Mouse (Mus musculus) gastrocnemius, adult 2 months (tissue): ENCODE results near the gene Proca1. TPM values are rescaled to one million over a fixed set of nuclear protein-coding genes. Genes with fewer than 3 reads are reported as not detected.

Experiments used
- DNase-seq: peaks from one replicate; pipeline ENCODE4 v3.0.0; 2022
- H3K27ac ChIP-seq: fragments of 200-600 bp; 2 replicates; pipeline ENCODE4 v1.8.1; 2022; ENCODE audit warnings: mild to moderate bottlenecking
- H3K4me3 ChIP-seq: fragments of 200-600 bp; 2 replicates; pipeline ENCODE4 v1.8.1; 2022; ENCODE audit warnings: mild to moderate bottlenecking, moderate library complexity
- CTCF ChIP-seq: fragments of 200-600 bp; IDR thresholded peaks from 2 replicates; pipeline ENCODE4 v1.8.1; 2022; ENCODE audit warnings: antibody characterized with exemption, mild to moderate bottlenecking, moderate library complexity
- intact Hi-C: fragments of 180-260 bp; cut with DNase I; formaldehyde crosslinking; loops from one replicate; pipeline ENCODE4 v1.15.1; 2025
- total RNA-seq, 2 experiments: library from RNA; stranded (reverse); gene quantifications; 2 replicates each; pipeline ENCODE4 v1.2.3; 2021

Proca1 gene
- total RNA-seq, 2 experiments from 2014 or later, result 0.81 TPM; not detected in 1

GRCm38 (mm10) chr11:78190041-78190440, 3.2 kb upstream of the Proca1 start:
- peak overlapping the region; percentile 85; the same call in 1 of the 2 replicates for H3K27ac ChIP-seq
- intact Hi-C loops, result no loop called here
- DNase-seq, result no peak
- TF ChIP-seq CTCF, result no peak
- peak overlapping the region; percentile 85; the same call in 1 of the 2 replicates for H3K4me3 ChIP-seq

GRCm38 (mm10) chr11:78194411-78195100, 1.4 kb downstream of the Proca1 start:
- peak; percentile 84 for DNase-seq
- Histone ChIP-seq H3K27ac (peak overlapping the region; percentile 71), H3K4me3 (peak overlapping the region; percentile 75)
- no peak for TF ChIP-seq CTCF
- intact Hi-C loops, result no loop called here

GRCm38 (mm10) chr11:78195101-78195863, 2.1 kb downstream of the Proca1 start:
- peak overlapping the region; percentile 71 for H3K27ac ChIP-seq
- intact Hi-C loops, result no loop called here
- TF ChIP-seq CTCF, result no peak
- no peak for DNase-seq
- peak overlapping the region; percentile 75 for H3K4me3 ChIP-seq

- TF ChIP-seq CTCF, result no peak
- no peak overlapping the region for H3K4me3 ChIP-seq
- no peak for DNase-seq
- H3K27ac ChIP-seq, result no peak overlapping the region
- intact Hi-C loops, result no loop called here
These were observed 9.2 kb downstream of the Proca1 start for GRCm38 (mm10) chr11:78202372-78202771.

GRCm38 (mm10) chr11:78204287-78204686, 11.1 kb downstream of the Proca1 start:
- no peak for TF ChIP-seq CTCF
- Histone ChIP-seq H3K4me3 (no peak overlapping the region), H3K27ac (no peak overlapping the region)
- DNase-seq, result no peak
- intact Hi-C loops, result no loop called here

GRCm38 (mm10) chr11:78205361-78206206, 12.4 kb downstream of the Proca1 start:
- no peak overlapping the region for H3K4me3 ChIP-seq
- DNase-seq, result no peak
- intact Hi-C loops, result no loop called here
- no peak for TF ChIP-seq CTCF
- no peak overlapping the region for H3K27ac ChIP-seq

- TF ChIP-seq CTCF, result no peak
- intact Hi-C loops, result no loop called here
- Histone ChIP-seq H3K27ac (no peak overlapping the region), H3K4me3 (no peak overlapping the region)
- DNase-seq, result no peak
These were observed 14.0 kb downstream of the Proca1 start for GRCm38 (mm10) chr11:78207190-78207589.

GRCm38 (mm10) chr11:78209886-78210285, 16.7 kb downstream of the Proca1 start:
- Histone ChIP-seq H3K27ac (no peak overlapping the region), H3K4me3 (no peak overlapping the region)
- intact Hi-C loops, result no loop called here
- no peak for DNase-seq
- TF ChIP-seq CTCF, result no peak

- TF ChIP-seq CTCF, result no peak
- Histone ChIP-seq H3K4me3 (no peak overlapping the region), H3K27ac (no peak overlapping the region)
- DNase-seq, result no peak
- intact Hi-C loops, result no loop called here
These were observed 17.4 kb downstream of the Proca1 start for GRCm38 (mm10) chr11:78210615-78211014.

- no peak for TF ChIP-seq CTCF
- DNase-seq, result no peak
- H3K27ac ChIP-seq, result no peak overlapping the region
- H3K4me3 ChIP-seq, result no peak overlapping the region
- intact Hi-C loops, result no loop called here
These were observed 18.3 kb downstream of the Proca1 start for GRCm38 (mm10) chr11:78211513-78211912.

GRCm38 (mm10) chr11:78213086-78213817, 20.1 kb downstream of the Proca1 start:
- Histone ChIP-seq H3K4me3 (no peak overlapping the region), H3K27ac (no peak overlapping the region)
- TF ChIP-seq CTCF, result no peak
- DNase-seq, result no peak
- intact Hi-C loops, result no loop called here

GRCm38 (mm10) chr11:78215709-78216317, 22.6 kb downstream of the Proca1 start:
- no peak for DNase-seq
- no peak for TF ChIP-seq CTCF
- no peak overlapping the region for H3K4me3 ChIP-seq
- H3K27ac ChIP-seq, result no peak overlapping the region; the same call in 1 of the 2 replicates
- intact Hi-C loops, result no loop called here
